Mouse (Mus musculus): ENCODE data around the gene Gm20388. TPM values are rescaled to one million over a fixed set of nuclear protein-coding genes. Genes with fewer than 3 reads are reported as not detected.
A peak's percentile ranks its signal among the peaks of the same experiment; 100 is the strongest.

Gm20388 gene
- polyA plus RNA-seq, 1 experiment from 2014 or later = not detected

- H3K36me3 ChIP-seq (ENCODE audit: control insufficient read depth, insufficient read depth) = no peaks in the 10 kb centered on the region
- H3K9ac ChIP-seq (ENCODE audit: low read depth, low read length) = no peak overlapping the region
- no peak overlapping the region for H3K4me3 ChIP-seq (ENCODE audit: low read depth, low read length)
- H3K27ac ChIP-seq (ENCODE audit: low read depth, low read length) = no peak overlapping the region
- H3K9me3 ChIP-seq (ENCODE audit: control insufficient read depth) = no peaks in the 10 kb centered on the region
- H3K4me2 ChIP-seq (replicated peaks; ENCODE audit: low read depth) = no peak overlapping the region
- no peaks in the 10 kb centered on the region for H3K4me1 ChIP-seq (replicated peaks; ENCODE audit: control insufficient read depth, insufficient read depth, low read length)
- H3K27me3 ChIP-seq (replicated peaks; ENCODE audit: control insufficient read depth, insufficient read depth, low read length) = 0 out of 2 replicates have a peak, but pooled peaks cover 4% of the 10 kb centered on the region
- 40% methylated on average over 19 of the region's 19 CpGs for WGBS
- peak; percentile 12; the same call in 1 of the 2 replicates for TF ChIP-seq CTCF (IDR thresholded peaks at IDR 0.05; ENCODE audit: low read depth)
- no peak for ATAC-seq
These were observed 2825.2 kb downstream of the Gm20388 start for GRCm38 (mm10) chr8:122735542-122736473.

- 0 out of 2 replicates have a peak, but pooled peaks cover 4% of the 10 kb centered on the region for H3K27me3 ChIP-seq (replicated peaks; ENCODE audit: control insufficient read depth, insufficient read depth, low read length)
- H3K4me3 ChIP-seq (ENCODE audit: low read depth, low read length) = no peak overlapping the region
- H3K9me3 ChIP-seq (ENCODE audit: control insufficient read depth) = no peaks in the 10 kb centered on the region
- H3K4me2 ChIP-seq (replicated peaks; ENCODE audit: low read depth) = no peak overlapping the region
- no peak for TF ChIP-seq CTCF (IDR thresholded peaks at IDR 0.05; ENCODE audit: low read depth)
- H3K4me1 ChIP-seq (replicated peaks; ENCODE audit: control insufficient read depth, insufficient read depth, low read length) = no peaks in the 10 kb centered on the region
- WGBS = 93% methylated on average over 11 of the region's 11 CpGs
- no peak overlapping the region for H3K9ac ChIP-seq (ENCODE audit: low read depth, low read length)
- ATAC-seq = no peak
- H3K27ac ChIP-seq (ENCODE audit: low read depth, low read length) = no peak overlapping the region
- H3K36me3 ChIP-seq (ENCODE audit: control insufficient read depth, insufficient read depth) = no peaks in the 10 kb centered on the region
These were observed 2826.0 kb downstream of the Gm20388 start for GRCm38 (mm10) chr8:122736623-122737022.

- WGBS = 51% methylated on average over 4 of the region's 4 CpGs
These were observed 2826.4 kb downstream of the Gm20388 start for GRCm38 (mm10) chr8:122737071-122737470.

GRCm38 (mm10) chr8:122737886-122738285 lies 2827.2 kb downstream of the Gm20388 start:
- Histone ChIP-seq H3K36me3 (ENCODE audit: control insufficient read depth, insufficient read depth) (no peaks in the 10 kb centered on the region), H3K9ac (ENCODE audit: low read depth, low read length) (no peak overlapping the region), H3K4me2 (replicated peaks; ENCODE audit: low read depth) (no peak overlapping the region), H3K27me3 (replicated peaks; ENCODE audit: control insufficient read depth, insufficient read depth, low read length) (0 out of 2 replicates have a peak, but pooled peaks cover 11% of the 10 kb centered on the region), H3K4me3 (ENCODE audit: low read depth, low read length) (no peak overlapping the region), H3K4me1 (replicated peaks; ENCODE audit: control insufficient read depth, insufficient read depth, low read length) (no peaks in the 10 kb centered on the region), H3K27ac (ENCODE audit: low read depth, low read length) (no peak overlapping the region), H3K9me3 (ENCODE audit: control insufficient read depth) (no peaks in the 10 kb centered on the region)
- 89% methylated on average over 6 of the region's 6 CpGs for WGBS
- no peak for TF ChIP-seq CTCF (IDR thresholded peaks at IDR 0.05; ENCODE audit: low read depth)
- no peak for ATAC-seq

More at GRCm38 (mm10) chr8:122737071-122737470, 2826.4 kb downstream of the Gm20388 start:
- Histone ChIP-seq H3K4me3 (ENCODE audit: low read depth, low read length) (no peak overlapping the region), H3K36me3 (ENCODE audit: control insufficient read depth, insufficient read depth) (no peaks in the 10 kb centered on the region), H3K27ac (ENCODE audit: low read depth, low read length) (no peak overlapping the region), H3K27me3 (replicated peaks; ENCODE audit: control insufficient read depth, insufficient read depth, low read length) (0 out of 2 replicates have a peak, but pooled peaks cover 4% of the 10 kb centered on the region), H3K4me1 (replicated peaks; ENCODE audit: control insufficient read depth, insufficient read depth, low read length) (no peaks in the 10 kb centered on the region), H3K9ac (ENCODE audit: low read depth, low read length) (no peak overlapping the region), H3K4me2 (replicated peaks; ENCODE audit: low read depth) (no peak overlapping the region), H3K9me3 (ENCODE audit: control insufficient read depth) (no peaks in the 10 kb centered on the region)
- ATAC-seq = no peak
- TF ChIP-seq CTCF (IDR thresholded peaks at IDR 0.05; ENCODE audit: low read depth) = no peak

GRCm38 (mm10) chr8:122739102-122739725 lies 2828.6 kb downstream of the Gm20388 start:
- ATAC-seq = no peak; the same call in 1 of the 2 replicates
- no peak overlapping the region for H3K4me3 ChIP-seq (ENCODE audit: low read depth, low read length)
- H3K9me3 ChIP-seq (ENCODE audit: control insufficient read depth) = no peaks in the 10 kb centered on the region
- H3K36me3 ChIP-seq (ENCODE audit: control insufficient read depth, insufficient read depth) = no peaks in the 10 kb centered on the region
- TF ChIP-seq CTCF (IDR thresholded peaks at IDR 0.05; ENCODE audit: low read depth) = no peak
- no peaks in the 10 kb centered on the region for H3K4me1 ChIP-seq (replicated peaks; ENCODE audit: control insufficient read depth, insufficient read depth, low read length)
- 21% methylated on average over 11 of the region's 11 CpGs for WGBS
- no peak overlapping the region for H3K27ac ChIP-seq (ENCODE audit: low read depth, low read length)
- H3K4me2 ChIP-seq (replicated peaks; ENCODE audit: low read depth) = no peak overlapping the region
- no peak overlapping the region for H3K9ac ChIP-seq (ENCODE audit: low read depth, low read length)
- H3K27me3 ChIP-seq (replicated peaks; ENCODE audit: control insufficient read depth, insufficient read depth, low read length) = 0 out of 2 replicates have a peak, but pooled peaks cover 9% of the 10 kb centered on the region

- no peaks in the 10 kb centered on the region for H3K36me3 ChIP-seq (ENCODE audit: control insufficient read depth, insufficient read depth)
- H3K4me2 ChIP-seq (replicated peaks; ENCODE audit: low read depth) = no peak overlapping the region
- H3K9me3 ChIP-seq (ENCODE audit: control insufficient read depth) = no peaks in the 10 kb centered on the region
- WGBS = 20% methylated on average over 19 of the region's 19 CpGs
- H3K4me1 ChIP-seq (replicated peaks; ENCODE audit: control insufficient read depth, insufficient read depth, low read length) = no peaks in the 10 kb centered on the region
- H3K27ac ChIP-seq (ENCODE audit: low read depth, low read length) = no peak overlapping the region
- no peak overlapping the region for H3K9ac ChIP-seq (ENCODE audit: low read depth, low read length)
- no peak for TF ChIP-seq CTCF (IDR thresholded peaks at IDR 0.05; ENCODE audit: low read depth)
- no peak overlapping the region for H3K4me3 ChIP-seq (ENCODE audit: low read depth, low read length)
- no peak for ATAC-seq
- 0 out of 2 replicates have a peak, but pooled peaks cover 9% of the 10 kb centered on the region for H3K27me3 ChIP-seq (replicated peaks; ENCODE audit: control insufficient read depth, insufficient read depth, low read length)
These were observed 2831.8 kb downstream of the Gm20388 start for GRCm38 (mm10) chr8:122742471-122742870.
